Mouse (Mus musculus) cerebellum, adult 2 months (tissue): ENCODE results near the gene Casc4. TPM values are rescaled to one million over a fixed set of nuclear protein-coding genes. Genes with fewer than 3 reads are reported as not detected.
A peak's percentile ranks its signal among the peaks of the same experiment; 100 is the strongest.

Experiments used
- DNase-seq, 2 experiments: peaks; one replicate each; pipeline ENCODE4 v3.0.0; 2021
- H3K27ac ChIP-seq: fragments of 200-500 bp; 2 replicates; pipeline ENCODE4 v1.5.1; 2012; ENCODE audit warnings: low read length, control low read depth, inconsistent platforms; ENCODE audit not compliant: insufficient read depth
- H3K27me3 ChIP-seq: fragments of 200-500 bp; 2 replicates; pipeline ENCODE4 v1.6.1; 2012; ENCODE audit warnings: inconsistent platforms, mild to moderate bottlenecking, low read length, moderate library complexity; ENCODE audit not compliant: control insufficient read depth, insufficient read depth
- H3K4me1 ChIP-seq: fragments of 200-500 bp; 2 replicates; pipeline ENCODE4 v1.6.1; 2011; ENCODE audit warnings: low read length; ENCODE audit not compliant: control insufficient read depth, insufficient read depth
- H3K4me3 ChIP-seq: fragments of 200-500 bp; replicated peaks from 2 replicates; pipeline ENCODE3; 2011; ENCODE audit warnings: mild to moderate bottlenecking, low read depth, low read length, control low read depth; ENCODE audit not compliant: insufficient read depth
- CTCF ChIP-seq: fragments of 200-500 bp; IDR thresholded peaks from 2 replicates; pipeline ENCODE4 v1.5.1; 2011; ENCODE audit warnings: low read depth, mild to moderate bottlenecking, control low read depth, low read length, moderate library complexity, borderline replicate concordance; ENCODE audit not compliant: insufficient read depth
- POLR2A ChIP-seq: fragments of 200-500 bp; IDR thresholded peaks from 2 replicates; pipeline ENCODE4 v1.6.1; 2011; ENCODE audit warnings: low read length, control low read depth, borderline replicate concordance; ENCODE audit not compliant: insufficient read depth
- WGBS: fragments of 180-500 bp; shearing (Covaris S2); methylation state at CpG from one replicate; pipeline ENCODE4 v1.1.7; 2018; 5-methylcytosine and 5-hydroxymethylcytosine counted together
- polyA plus RNA-seq: library from polyadenylated mRNA; depleted of rRNA; stranded (reverse); fragments of >200 nt; gene quantifications from 2 replicates; pipeline ENCODE4 v1.2.3, GENCODE M21; 2012; rRNA removed

Gene Casc4
- polyA plus RNA-seq = 34.9 and 36.3 TPM in 2 replicates

- Histone ChIP-seq H3K4me3 (peak within 1 kb of the TSS; percentile 79), H3K27me3 (no peaks in the 10 kb centered on the region), H3K4me1 (no peaks in the 10 kb centered on the region; the same call in 1 of the 2 replicates), H3K27ac (peak within 1 kb of the TSS; percentile 20; the same call in 1 of the 2 replicates)
- under 1% methylated on average over 40 of the region's 43 CpGs for WGBS
- peak; percentile 64; the same call in 1 of the 2 replicates for TF ChIP-seq POLR2A
- TF ChIP-seq CTCF = no peak
- DNase-seq = peak; percentile 80 to 82
Measured at GRCm38 (mm10) chr2:121866632-121867050, at the start of gene Casc4. TSS of gene Casc4 (plus strand) at chr2:121866970.

GRCm38 (mm10) chr2:121821787-121822186, 45.0 kb upstream of the Casc4 start:
- Histone ChIP-seq H3K4me1 (no peaks in the 10 kb centered on the region), H3K4me3 (no peak overlapping the region), H3K27me3 (no peaks in the 10 kb centered on the region), H3K27ac (no peak overlapping the region)
- 72% methylated on average over 7 of the region's 7 CpGs for WGBS
- TF ChIP-seq POLR2A (no peak), CTCF (no peak)
- DNase-seq = no peak

GRCm38 (mm10) chr2:121824653-121825052, 42.1 kb upstream of the Casc4 start:
- no peak for TF ChIP-seq POLR2A
- no peak for TF ChIP-seq CTCF
- WGBS = 55% methylated on average over 5 of the region's 5 CpGs
- H3K4me1 ChIP-seq = no peaks in the 10 kb centered on the region

GRCm38 (mm10) chr2:121826189-121826588, 40.6 kb upstream of the Casc4 start:
- no peak for TF ChIP-seq CTCF
- no peak for TF ChIP-seq POLR2A
- no peak for DNase-seq
- WGBS = 80% methylated on average over 2 of the region's 2 CpGs
- no peak overlapping the region for H3K4me3 ChIP-seq
- no peak overlapping the region for H3K27ac ChIP-seq
- H3K27me3 ChIP-seq = no peaks in the 10 kb centered on the region
- H3K4me1 ChIP-seq = no peaks in the 10 kb centered on the region

More at GRCm38 (mm10) chr2:121824653-121825052, 42.1 kb upstream of the Casc4 start:
- Histone ChIP-seq H3K27me3 (no peaks in the 10 kb centered on the region), H3K4me3 (no peak overlapping the region), H3K27ac (no peak overlapping the region)
- no peak for DNase-seq

- no peak for DNase-seq
- 97% methylated on average over 3 of the region's 3 CpGs for WGBS
- H3K4me3 ChIP-seq = no peak overlapping the region
- no peaks in the 10 kb centered on the region for H3K27me3 ChIP-seq
- no peaks in the 10 kb centered on the region for H3K4me1 ChIP-seq
- TF ChIP-seq CTCF = no peak
- no peak for TF ChIP-seq POLR2A
- H3K27ac ChIP-seq = no peak overlapping the region
Measured at GRCm38 (mm10) chr2:121828411-121828810, 38.4 kb upstream of the Casc4 start.

- Histone ChIP-seq H3K27me3 (no peaks in the 10 kb centered on the region), H3K4me1 (no peaks in the 10 kb centered on the region), H3K27ac (no peak overlapping the region), H3K4me3 (no peak overlapping the region)
- WGBS = 2% methylated on average over 5 of the region's 5 CpGs
- TF ChIP-seq POLR2A = no peak
- TF ChIP-seq CTCF = peak; percentile 92
- DNase-seq = peak; percentile 59 to 67
Measured at GRCm38 (mm10) chr2:121832484-121832894, 34.3 kb upstream of the Casc4 start.

- DNase-seq = no peak
- Histone ChIP-seq H3K27ac (no peak overlapping the region), H3K4me1 (no peaks in the 10 kb centered on the region), H3K4me3 (no peak overlapping the region), H3K27me3 (no peaks in the 10 kb centered on the region)
- WGBS = 24% methylated on average over 3 of the region's 3 CpGs
- TF ChIP-seq POLR2A (no peak), CTCF (no peak)
Measured at GRCm38 (mm10) chr2:121834926-121835325, 31.8 kb upstream of the Casc4 start.

GRCm38 (mm10) chr2:121841453-121841852, 25.3 kb upstream of the Casc4 start:
- TF ChIP-seq CTCF (no peak), POLR2A (no peak)
- WGBS = 89% methylated on average over 3 of the region's 3 CpGs
- H3K4me1 ChIP-seq = no peaks in the 10 kb centered on the region
- no peak for DNase-seq
- H3K4me3 ChIP-seq = no peak overlapping the region
- H3K27me3 ChIP-seq = no peaks in the 10 kb centered on the region
- no peak overlapping the region for H3K27ac ChIP-seq
